Mouse (Mus musculus) kidney, embryonic 16.5 days (tissue): Measurements from ENCODE around the gene Fam209. TPM values are rescaled to one million over a fixed set of nuclear protein-coding genes. Genes with fewer than 3 reads are reported as not detected.

Source experiments
- ATAC-seq: fragments of 200-750 bp; cut with Nextera tagmentation; 2 replicates; pipeline ENCODE4 v1.8.0; 2017; ENCODE audit warnings: moderate TSS enrichment; ENCODE audit not compliant: low FRiP score, low TSS enrichment
- H3K27ac ChIP-seq: fragments of 300-500 bp; sonication (generic); 2 replicates; pipeline ENCODE4 v1.5.1; 2014; ENCODE audit warnings: low read length
- H3K27me3 ChIP-seq: fragments of 300-500 bp; sonication (generic); 2 replicates; pipeline ENCODE4 v1.6.1; 2014; ENCODE audit warnings: low read length, control low read depth, mixed read lengths; ENCODE audit not compliant: insufficient read depth
- H3K36me3 ChIP-seq: fragments of 300-500 bp; sonication (generic); 2 replicates; pipeline ENCODE4 v1.6.1; 2014; ENCODE audit warnings: low read length, control low read depth, mixed read lengths; ENCODE audit not compliant: insufficient read depth
- H3K4me1 ChIP-seq: fragments of 300-500 bp; sonication (generic); 2 replicates; pipeline ENCODE4 v1.6.1; 2014; ENCODE audit warnings: low read length, control low read depth, mixed read lengths; ENCODE audit not compliant: insufficient read depth
- H3K4me2 ChIP-seq: fragments of 300-500 bp; sonication (generic); replicated peaks from 2 replicates; pipeline ENCODE4 v1.6.1; 2014; ENCODE audit warnings: low read depth, low read length
- H3K4me3 ChIP-seq: fragments of 300-500 bp; sonication (generic); 2 replicates; pipeline ENCODE4 v1.5.1; 2014; ENCODE audit warnings: mild to moderate bottlenecking, low read length
- H3K9ac ChIP-seq: fragments of 300-500 bp; sonication (generic); replicated peaks from 2 replicates; pipeline ENCODE4 v1.6.1; 2014; ENCODE audit warnings: low read length
- H3K9me3 ChIP-seq: fragments of 300-500 bp; sonication (generic); 2 replicates; pipeline ENCODE4 v1.6.1; 2016; ENCODE audit warnings: low read length, control low read depth
- WGBS: fragments of 180-500 bp; shearing (Covaris S2); extraction: QIAGEN DNeasy Blood & Tissue Kit; methylation state at CpG from one replicate; pipeline ENCODE4 v1.1.7; 2014; 5-methylcytosine and 5-hydroxymethylcytosine counted together
- polyA plus RNA-seq: library from polyadenylated mRNA; unstranded; fragments of >200 nt; fragmentation: Nextera tagmentation; extraction: Ambion mirVana; gene quantifications from 2 replicates; pipeline ENCODE4 v1.2.1, GENCODE M21; 2015

The Fam209 gene
- polyA plus RNA-seq, 1 experiment from 2014 or later: 0.64 TPM

DNA sequence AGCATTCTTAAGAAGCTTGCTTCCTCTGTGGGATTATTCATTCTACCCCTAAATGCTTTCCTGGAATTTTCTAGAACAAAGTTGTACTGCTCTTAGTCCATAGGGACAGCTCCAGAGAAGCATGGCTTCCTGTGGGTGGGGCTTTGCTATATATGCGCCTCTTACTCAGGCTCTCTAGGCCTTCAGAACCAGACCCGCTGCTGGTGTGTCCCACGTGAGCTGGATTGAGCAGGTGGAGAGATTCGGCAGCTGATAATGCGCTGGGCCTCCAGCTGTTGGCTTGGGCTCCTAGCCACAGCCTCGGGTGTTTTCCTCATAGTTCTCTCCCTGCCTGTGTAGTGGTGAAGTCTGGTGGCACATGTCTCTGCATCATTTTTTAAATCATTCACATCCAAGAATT is 21.7 kb upstream of the Fam209 start:
- no peak overlapping the region for H3K27ac ChIP-seq
- H3K9me3 ChIP-seq: no peaks in the 10 kb centered on the region
- H3K4me2 ChIP-seq: no peak overlapping the region
- H3K27me3 ChIP-seq: no peaks in the 10 kb centered on the region
- 90% methylated on average over 6 of the region's 6 CpGs for WGBS
- no peak overlapping the region for H3K9ac ChIP-seq
- peaks cover 41% of the 10 kb centered on the region for H3K36me3 ChIP-seq
- H3K4me1 ChIP-seq: no peaks in the 10 kb centered on the region
- no peak overlapping the region for H3K4me3 ChIP-seq
- ATAC-seq: no peak

DNA sequence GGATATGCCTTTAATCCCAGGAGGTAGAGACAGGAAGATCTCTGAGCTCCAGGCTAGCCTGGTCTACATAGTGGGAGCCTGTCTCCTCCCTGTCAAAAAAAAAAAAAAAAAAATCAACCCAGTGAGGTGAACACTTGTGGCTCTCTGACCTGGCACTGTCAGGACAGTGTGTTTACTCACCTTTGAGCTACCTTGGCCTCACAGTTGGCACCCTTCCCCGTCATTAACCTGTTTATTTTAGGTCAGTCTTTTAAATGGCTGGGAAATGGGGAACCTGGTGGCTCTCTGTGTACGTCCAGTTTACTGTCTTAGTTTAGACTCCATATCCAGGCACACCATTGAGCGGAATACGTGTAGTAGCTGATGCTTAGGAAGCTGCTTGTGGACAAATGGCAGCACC is 20.3 kb upstream of the Fam209 start:
- H3K36me3 ChIP-seq: peaks cover 36% of the 10 kb centered on the region
- H3K4me1 ChIP-seq: no peaks in the 10 kb centered on the region
- no peak overlapping the region for H3K4me3 ChIP-seq
- H3K9me3 ChIP-seq: no peaks in the 10 kb centered on the region
- H3K9ac ChIP-seq: no peak overlapping the region
- 86% methylated on average over 4 of the region's 4 CpGs for WGBS
- H3K4me2 ChIP-seq: no peak overlapping the region
- ATAC-seq: no peak
- H3K27me3 ChIP-seq: no peaks in the 10 kb centered on the region
- H3K27ac ChIP-seq: no peak overlapping the region

DNA sequence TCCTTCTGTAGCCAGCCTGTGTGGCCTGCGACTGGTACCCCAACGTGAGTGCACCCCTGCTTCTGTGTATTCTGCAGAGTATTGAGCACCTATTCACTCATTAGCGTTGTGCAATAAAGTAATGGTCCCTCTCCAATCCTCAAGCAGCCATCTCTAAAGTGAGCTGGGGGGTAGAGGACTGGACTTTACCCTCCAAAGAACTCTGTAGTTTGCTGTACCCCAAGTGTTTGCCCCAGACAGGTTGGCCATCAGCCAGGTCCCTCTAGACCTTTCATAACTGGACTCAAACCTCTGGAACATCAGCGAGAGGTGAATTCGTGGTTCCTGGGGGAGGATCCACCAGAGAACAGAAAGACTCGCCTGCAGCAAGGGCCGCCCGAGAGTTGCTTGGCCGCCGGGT is 19.9 kb upstream of the Fam209 start:
- Histone ChIP-seq H3K36me3 (peaks cover 34% of the 10 kb centered on the region; the same call in 1 of the 2 replicates), H3K4me3 (no peak overlapping the region), H3K27ac (no peak overlapping the region), H3K4me2 (no peak overlapping the region), H3K4me1 (no peaks in the 10 kb centered on the region), H3K9me3 (no peaks in the 10 kb centered on the region), H3K27me3 (no peaks in the 10 kb centered on the region), H3K9ac (no peak overlapping the region)
- WGBS: 92% methylated on average over 10 of the region's 10 CpGs
- no peak for ATAC-seq

DNA sequence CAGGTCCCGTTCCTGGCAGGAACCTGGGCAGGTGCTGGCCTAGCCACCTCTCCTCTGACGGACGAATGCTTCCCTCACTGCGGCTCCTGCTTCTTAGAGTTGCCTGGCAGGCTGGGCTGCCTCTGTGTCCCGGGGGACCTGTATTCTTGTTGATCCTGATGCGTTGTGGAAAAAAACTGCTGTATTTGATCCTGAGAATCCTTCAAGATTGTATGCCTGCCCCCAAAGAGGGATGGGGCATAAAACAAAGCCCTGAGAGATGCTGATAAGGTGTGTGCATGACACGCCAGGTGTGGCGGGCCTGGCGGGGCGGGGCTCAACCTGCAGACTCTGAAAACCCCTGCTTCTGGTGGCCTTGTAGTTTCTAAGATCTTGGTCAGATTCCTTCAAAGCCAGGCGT is 13.8 kb upstream of the Fam209 start, which contains the start of gene Gcnt7:
Gcnt7 (minus strand) TSS at position 101 of the 400 bp plus-strand sequence.
- H3K27me3 ChIP-seq: no peaks in the 10 kb centered on the region
- H3K9ac ChIP-seq: no peak within 1 kb of the TSS
- H3K4me2 ChIP-seq: no peak within 1 kb of the TSS
- H3K36me3 ChIP-seq: peaks cover 16% of the 10 kb centered on the region
- ATAC-seq: no peak
- H3K4me3 ChIP-seq: no peak within 1 kb of the TSS
- WGBS: 83% methylated on average over 11 of the region's 11 CpGs
- no peaks in the 10 kb centered on the region for H3K9me3 ChIP-seq
- H3K4me1 ChIP-seq: no peaks in the 10 kb centered on the region
- H3K27ac ChIP-seq: no peak within 1 kb of the TSS

DNA sequence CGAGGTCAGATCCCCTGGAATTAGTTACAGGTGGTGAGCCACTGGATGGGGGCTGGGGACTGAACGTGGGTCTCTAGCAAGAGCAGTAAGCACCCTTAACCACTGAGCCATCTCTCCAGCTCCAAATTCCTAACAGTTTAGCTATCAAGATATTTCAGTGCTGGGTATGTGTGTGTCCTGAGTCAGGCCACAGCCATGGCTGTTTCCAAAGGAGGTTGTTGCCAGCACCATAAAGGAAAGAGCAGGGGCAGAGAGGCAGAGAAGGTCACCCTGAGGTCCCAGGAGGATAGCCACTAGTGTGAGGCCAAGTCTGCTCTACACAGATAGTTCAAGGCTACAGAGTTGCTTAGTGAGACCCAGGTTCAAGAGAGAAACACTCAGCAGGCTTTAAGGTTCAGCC is 11.7 kb upstream of the Fam209 start:
- WGBS: 84% methylated on average over 2 of the region's 2 CpGs
- Histone ChIP-seq H3K27ac (no peak overlapping the region), H3K27me3 (no peaks in the 10 kb centered on the region), H3K36me3 (peaks cover 27% of the 10 kb centered on the region), H3K4me3 (no peak overlapping the region), H3K4me2 (no peak overlapping the region), H3K9me3 (no peaks in the 10 kb centered on the region), H3K4me1 (no peaks in the 10 kb centered on the region), H3K9ac (no peak overlapping the region)
- no peak for ATAC-seq

DNA sequence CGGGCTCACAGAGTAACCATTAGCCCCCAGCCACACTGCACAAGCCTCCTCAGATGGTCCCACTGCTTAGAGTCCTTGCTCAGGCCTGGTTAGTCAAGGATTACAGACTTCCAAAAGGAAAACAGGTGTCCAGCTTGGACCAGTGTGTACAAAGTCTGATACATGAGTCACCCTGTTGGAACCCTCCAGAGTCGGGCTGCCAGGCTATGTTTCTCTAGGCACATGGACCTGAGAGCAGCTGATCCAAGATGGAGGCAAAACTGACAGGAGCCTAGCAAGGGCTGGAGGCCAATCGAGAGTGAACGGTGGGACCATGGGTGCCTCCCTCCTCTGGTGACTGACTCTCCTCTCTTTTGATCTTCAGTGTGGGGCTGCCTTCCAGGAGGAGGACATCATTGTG is 9.5 kb upstream of the Fam209 start:
- Histone ChIP-seq H3K27me3 (no peaks in the 10 kb centered on the region), H3K4me1 (no peaks in the 10 kb centered on the region), H3K27ac (no peak overlapping the region), H3K9ac (no peak overlapping the region), H3K4me3 (no peak overlapping the region), H3K9me3 (no peaks in the 10 kb centered on the region), H3K36me3 (peaks cover 40% of the 10 kb centered on the region), H3K4me2 (no peak overlapping the region)
- no peak for ATAC-seq
- 93% methylated on average over 4 of the region's 4 CpGs for WGBS

DNA sequence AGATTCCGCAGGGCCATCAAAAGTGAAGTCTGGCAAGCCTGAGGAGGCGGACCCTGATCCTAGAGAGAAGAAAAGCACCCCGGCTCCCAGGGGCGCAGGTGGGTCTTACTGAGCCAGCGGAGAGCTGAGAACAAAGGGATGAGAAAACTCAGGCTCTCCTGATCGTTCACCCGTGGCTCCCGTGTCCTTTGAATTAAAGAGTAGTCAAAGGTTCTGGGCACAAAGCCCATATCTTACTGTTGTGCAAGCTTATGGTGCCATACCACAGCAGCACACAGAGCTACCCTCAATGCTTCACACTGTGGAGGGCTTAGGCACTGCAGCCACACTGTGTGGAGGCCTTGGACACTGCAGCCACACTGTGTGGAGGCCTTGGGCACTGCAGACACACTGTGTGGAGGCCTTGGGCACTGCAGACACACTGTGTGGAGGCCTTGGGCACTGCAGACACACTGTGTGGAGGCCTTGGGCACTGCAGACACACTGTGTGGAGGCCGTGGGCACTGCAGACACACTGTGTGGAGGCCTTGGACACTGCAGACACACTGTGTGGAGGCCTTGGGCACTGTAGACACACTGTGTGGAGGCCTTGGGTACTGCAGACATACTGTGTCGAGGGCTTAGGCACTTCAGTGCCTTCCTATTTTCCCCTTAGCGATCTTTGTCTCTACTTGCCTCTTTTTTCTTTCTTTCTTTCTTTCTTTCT is 5.7 kb upstream of the Fam209 start:
- no peak overlapping the region for H3K9ac ChIP-seq
- H3K4me3 ChIP-seq: no peak overlapping the region
- H3K4me2 ChIP-seq: no peak overlapping the region
- H3K9me3 ChIP-seq: no peaks in the 10 kb centered on the region
- no peak for ATAC-seq
- 88% methylated on average over 11 of the region's 11 CpGs for WGBS
- no peaks in the 10 kb centered on the region for H3K27me3 ChIP-seq
- no peaks in the 10 kb centered on the region for H3K4me1 ChIP-seq
- no peak overlapping the region for H3K27ac ChIP-seq
- H3K36me3 ChIP-seq: peaks cover 43% of the 10 kb centered on the region

DNA sequence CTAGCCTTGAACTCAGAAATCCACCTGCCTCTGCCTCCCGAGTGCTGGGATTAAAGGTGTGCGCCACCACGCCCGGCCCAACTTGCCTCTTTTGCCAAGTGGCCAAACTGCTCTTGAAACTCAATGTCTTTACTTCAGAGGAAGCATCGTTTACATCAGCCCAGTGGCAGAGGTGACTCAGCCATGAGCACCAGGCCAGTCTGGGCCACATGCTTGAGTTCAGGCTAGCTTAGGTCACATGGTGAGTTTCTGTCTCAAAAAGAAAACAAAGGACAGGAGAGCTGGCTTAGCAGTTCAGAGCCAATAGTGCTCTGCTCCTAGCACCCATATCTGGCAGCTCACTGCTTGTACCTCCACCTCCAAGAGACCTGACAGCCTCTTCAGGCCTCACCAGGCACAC is 5.1 kb upstream of the Fam209 start:
- peaks cover 43% of the 10 kb centered on the region for H3K36me3 ChIP-seq
- no peak for ATAC-seq

DNA sequence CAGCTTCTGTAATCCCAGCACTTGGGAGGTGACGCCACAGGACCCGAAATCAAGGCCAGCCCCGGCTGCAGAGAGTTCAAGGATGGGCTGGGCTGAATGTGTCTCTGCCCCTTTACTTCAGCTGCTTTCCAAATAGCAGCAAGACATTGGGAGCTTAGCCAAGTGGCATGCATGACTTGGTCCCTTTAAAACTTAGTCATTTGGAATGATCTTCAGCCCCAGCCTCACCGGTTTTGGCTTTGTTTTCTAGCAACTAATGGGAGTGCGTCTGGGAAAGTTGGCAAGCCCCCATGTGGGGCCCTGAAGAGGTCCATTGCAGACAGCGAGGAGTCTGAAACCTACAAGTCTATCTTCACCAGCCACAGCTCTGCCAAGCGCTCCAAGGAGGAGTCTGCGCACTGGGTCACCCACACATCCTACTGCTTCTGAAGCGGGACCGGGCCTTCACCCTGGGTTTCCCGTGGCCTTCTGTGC is 3.9 kb upstream of the Fam209 start:
- Histone ChIP-seq H3K4me2 (no peak overlapping the region), H3K36me3 (peaks cover 36% of the 10 kb centered on the region), H3K9me3 (no peaks in the 10 kb centered on the region), H3K4me3 (no peak overlapping the region), H3K27me3 (no peaks in the 10 kb centered on the region), H3K9ac (no peak overlapping the region), H3K27ac (no peak overlapping the region), H3K4me1 (0 out of 2 replicates have a peak, but pooled peaks cover 3% of the 10 kb centered on the region)
- ATAC-seq: no peak
- WGBS: 89% methylated on average over 11 of the region's 11 CpGs

More for the DNA sequence above, 5.1 kb upstream of the Fam209 start:
- Histone ChIP-seq H3K27me3 (no peaks in the 10 kb centered on the region), H3K4me3 (no peak overlapping the region), H3K27ac (no peak overlapping the region), H3K9ac (no peak overlapping the region), H3K9me3 (no peaks in the 10 kb centered on the region), H3K4me1 (no peaks in the 10 kb centered on the region), H3K4me2 (no peak overlapping the region)
- 94% methylated on average over 5 of the region's 5 CpGs for WGBS

DNA sequence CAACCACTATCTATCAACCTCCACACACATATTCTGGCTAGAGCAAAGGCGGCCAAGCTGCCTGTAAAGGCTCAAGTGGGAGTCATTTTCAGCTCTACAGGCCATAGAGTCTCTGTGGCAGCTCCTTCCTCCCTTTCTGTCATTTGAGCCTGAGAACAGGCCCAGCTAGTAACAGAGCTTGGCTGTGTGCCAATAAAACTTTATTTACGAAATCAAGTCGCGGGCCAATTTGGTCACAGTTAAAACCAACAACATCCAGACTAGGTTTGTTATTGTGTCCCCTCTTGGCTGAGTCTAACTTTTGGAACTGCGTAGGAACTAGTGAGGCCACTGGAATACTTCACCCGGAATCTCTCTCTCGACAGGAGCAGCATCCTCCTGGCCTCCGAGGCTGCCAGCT is 1.3 kb downstream of the Fam209 start:
- no peak overlapping the region for H3K4me3 ChIP-seq
- peaks cover 15% of the 10 kb centered on the region; the same call in 1 of the 2 replicates for H3K4me1 ChIP-seq
- H3K27me3 ChIP-seq: no peaks in the 10 kb centered on the region
- H3K27ac ChIP-seq: 0 out of 2 replicates have a peak overlapping the region, but pooled peaks have one; percentile 11
- WGBS: 31% methylated on average over 8 of the region's 8 CpGs
- H3K36me3 ChIP-seq: peaks cover 9% of the 10 kb centered on the region
- H3K9me3 ChIP-seq: no peaks in the 10 kb centered on the region
- 0 out of 2 replicates have a peak, but pooled peaks have one; percentile 29 for ATAC-seq
- no peak overlapping the region for H3K4me2 ChIP-seq
- no peak overlapping the region for H3K9ac ChIP-seq
